Mouse (Mus musculus): ENCODE results near the gene Serp2.

The Serp2 gene

DNA sequence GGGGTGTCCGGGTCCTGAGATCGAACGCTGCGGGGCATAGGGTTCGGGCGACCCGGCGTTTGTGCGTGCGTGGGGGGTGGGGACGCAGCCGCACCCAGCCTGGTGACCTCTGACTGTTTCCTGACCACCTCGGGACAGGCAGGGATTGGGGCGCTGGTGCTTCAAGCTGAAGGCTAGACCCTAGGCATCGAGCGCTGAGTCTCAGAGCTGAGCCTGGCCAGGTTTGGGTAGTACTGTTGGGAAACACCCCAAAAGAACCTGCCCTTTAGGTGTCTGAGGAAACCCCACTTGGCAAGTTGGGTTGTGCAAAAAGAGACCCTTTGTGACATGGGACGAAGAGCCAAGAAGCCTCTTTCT lies at the start of gene Serp2:
Gene Serp2 (minus strand): TSS at position 38 of the 357 bp plus-strand sequence.
- no peak for DNase-seq

DNA sequence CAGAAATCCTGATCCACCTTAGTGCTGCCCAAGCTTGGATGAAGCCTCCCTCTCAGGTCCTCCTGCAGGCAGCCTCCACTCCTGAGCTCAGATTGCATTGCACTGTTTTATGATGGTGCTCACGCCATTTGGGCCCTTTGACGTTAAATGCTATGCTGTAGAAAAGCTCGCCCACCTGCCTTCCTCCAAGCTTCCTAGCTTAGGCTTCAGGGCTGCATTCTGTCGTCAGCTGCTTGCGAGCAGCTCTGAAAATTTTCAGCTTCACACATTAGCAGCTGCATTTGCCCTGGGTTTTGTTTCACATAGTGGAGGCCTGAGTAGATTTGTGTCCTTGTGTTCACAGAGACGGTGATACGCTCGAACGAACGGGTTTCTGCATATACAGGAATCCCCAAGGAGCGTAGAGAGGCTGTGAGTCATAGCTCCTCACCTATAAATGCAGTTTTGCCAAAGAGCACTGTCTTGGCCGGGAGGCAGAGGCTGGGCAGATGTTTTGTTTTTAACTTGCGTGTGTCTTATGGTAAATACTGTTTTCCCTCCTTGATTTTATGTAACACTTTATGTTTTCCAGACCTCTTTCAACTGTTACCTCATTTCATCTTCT lies 49.3 kb upstream of the Serp2 start:
- peak; percentile 27 for DNase-seq

DNA sequence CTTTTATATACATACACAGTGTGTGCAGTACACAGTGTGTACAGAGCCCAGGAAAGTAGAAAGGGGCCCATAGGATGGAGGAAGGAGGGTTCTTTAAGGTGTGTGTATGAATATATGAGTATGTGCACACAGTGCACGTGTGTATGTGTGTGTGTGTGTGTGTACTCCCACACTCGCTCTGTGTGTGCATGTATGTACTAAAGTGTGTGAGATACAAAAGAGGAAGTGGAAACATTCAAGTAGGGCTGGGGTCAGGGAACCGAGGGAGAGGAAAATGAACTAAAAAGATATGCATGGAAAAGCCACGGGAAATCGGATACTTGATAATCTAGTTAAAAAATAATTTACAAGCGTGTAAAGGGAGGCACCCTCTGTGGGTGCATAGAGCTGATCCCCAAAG lies 47.3 kb upstream of the Serp2 start:
- DNase-seq = no peak

GRCm38 (mm10) chr14:76601654-76602053 lies 45.0 kb upstream of the Serp2 start:
- DNase-seq = no peak

- DNase-seq = no peak
These were observed 43.7 kb upstream of the Serp2 start for GRCm38 (mm10) chr14:76600391-76600790.

DNA sequence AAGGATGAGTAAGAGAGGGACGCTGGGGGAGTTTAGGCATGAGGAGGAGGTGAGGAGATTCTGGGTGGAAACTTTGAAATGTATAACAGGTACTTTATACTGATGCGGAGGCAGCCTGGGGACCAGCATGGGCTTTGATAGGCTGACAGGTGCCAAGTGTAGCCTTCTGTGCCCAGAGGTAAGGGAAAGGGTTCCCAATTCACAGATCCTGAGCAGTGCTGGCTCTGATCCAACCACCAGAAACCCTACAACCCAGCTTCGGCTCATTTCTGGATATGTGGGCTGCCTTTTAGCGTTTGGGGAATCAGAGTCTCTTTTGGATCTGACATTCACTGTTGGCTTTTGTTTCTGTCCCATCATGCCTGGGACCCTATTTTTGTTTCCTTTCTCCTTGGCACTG lies 43.0 kb upstream of the Serp2 start:
- DNase-seq = no peak

GRCm38 (mm10) chr14:76598518-76599216 lies 42.0 kb upstream of the Serp2 start:
- peak; percentile 81 for DNase-seq

DNA sequence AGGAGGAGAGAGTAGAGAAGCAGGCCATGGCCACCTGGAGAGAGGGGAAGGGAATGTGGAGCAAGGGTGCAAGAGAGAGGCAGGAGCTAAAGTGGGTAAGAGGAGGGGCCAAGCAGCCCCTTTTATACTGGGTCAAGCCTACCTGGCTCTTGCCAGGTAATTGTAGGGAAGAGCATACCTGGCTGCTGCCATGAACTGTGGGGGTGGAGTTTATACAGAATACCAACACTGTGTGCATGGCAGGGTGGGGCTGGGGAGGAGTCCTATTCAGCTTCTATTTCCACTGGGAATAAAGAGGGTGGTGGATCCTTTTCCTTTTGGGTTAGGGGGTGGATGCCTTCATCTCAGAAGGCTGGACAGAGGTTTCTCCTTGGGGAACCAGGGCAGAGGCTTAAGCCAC lies 41.1 kb upstream of the Serp2 start:
- DNase-seq = no peak

DNA sequence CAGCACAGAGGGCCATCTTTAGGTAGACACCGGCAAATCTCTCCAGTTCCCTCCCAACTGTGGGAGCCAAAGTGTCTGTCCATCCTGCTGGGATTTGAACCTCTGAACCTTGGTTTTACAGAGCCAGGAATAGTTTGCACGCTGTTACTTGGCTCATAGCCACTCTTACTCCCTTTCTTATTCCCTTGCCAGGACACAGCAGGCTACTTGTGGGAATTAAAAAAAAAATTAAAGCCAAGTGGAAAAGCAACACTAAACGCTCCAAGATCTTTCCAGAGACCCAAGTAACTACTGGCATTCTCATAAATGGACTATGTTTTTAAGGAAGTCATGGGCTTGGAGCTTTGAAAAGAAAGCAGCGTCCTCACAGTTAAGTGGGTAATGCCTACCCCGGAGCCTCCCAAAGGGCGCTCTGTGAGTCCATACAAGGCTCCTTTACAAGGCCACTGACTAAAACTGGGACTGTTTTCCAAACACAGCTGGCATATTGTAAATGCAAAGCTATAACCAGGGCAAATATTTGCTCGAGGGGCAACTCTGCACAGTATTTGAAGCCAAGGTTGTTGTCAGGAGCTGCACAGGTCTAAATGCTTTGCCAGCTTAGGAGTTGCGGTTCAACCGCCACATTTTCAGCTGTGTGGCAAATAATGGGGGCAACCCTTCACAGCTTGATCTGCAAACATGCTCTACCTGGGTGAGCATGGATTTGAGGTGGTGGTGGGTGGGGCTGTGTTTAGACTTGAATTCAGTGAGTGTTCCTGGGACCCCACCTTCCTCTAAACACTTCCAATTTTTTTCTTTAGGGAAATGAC lies 38.6 kb upstream of the Serp2 start:
- no peak for DNase-seq

GRCm38 (mm10) chr14:76594351-76594885 lies 37.7 kb upstream of the Serp2 start:
- no peak for DNase-seq

- DNase-seq = no peak
These were observed 37.0 kb upstream of the Serp2 start for GRCm38 (mm10) chr14:76593630-76594193.

GRCm38 (mm10) chr14:76592721-76593120 lies 36.0 kb upstream of the Serp2 start:
- no peak for DNase-seq

DNA sequence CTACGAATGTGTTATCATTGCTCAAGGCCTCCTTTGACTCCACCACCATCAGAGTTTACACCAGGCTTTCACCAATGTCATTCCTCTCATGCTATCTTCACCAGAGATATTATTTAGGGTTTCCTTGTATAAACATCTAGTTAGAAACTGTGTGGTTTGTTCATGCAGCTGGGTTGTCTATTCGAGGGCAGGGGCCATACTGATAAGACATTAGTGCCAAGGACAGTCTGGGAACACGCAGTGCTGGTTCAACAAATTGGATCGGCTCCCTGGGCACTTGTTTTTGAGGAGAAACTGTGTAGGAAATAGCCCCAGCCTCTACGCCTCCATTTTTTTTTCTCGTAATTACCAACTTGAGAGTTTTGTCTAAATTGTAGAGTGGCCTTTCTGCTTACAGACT lies 35.4 kb upstream of the Serp2 start:
- no peak for DNase-seq

GRCm38 (mm10) chr14:76590134-76590533 lies 33.4 kb upstream of the Serp2 start:
- DNase-seq = no peak

DNA sequence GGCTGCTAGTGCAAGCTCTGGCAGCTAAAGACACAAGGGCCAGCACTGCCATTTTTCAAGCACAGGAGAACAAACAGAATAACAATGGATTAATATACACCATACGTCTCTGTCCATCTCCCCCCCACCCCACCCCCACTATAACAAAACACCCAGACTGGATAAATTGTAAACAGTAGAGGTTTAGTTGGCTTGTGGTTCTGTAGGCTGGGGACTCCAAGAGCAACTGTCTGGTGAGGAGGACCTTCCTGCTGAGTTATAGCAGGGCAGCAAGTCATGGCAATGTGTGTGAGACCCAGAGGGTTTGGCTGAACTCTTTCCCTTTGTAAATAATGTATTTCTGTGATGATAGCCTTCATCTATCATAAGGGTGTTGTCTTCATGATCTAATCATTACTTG lies 33.0 kb upstream of the Serp2 start:
- no peak for DNase-seq

DNA sequence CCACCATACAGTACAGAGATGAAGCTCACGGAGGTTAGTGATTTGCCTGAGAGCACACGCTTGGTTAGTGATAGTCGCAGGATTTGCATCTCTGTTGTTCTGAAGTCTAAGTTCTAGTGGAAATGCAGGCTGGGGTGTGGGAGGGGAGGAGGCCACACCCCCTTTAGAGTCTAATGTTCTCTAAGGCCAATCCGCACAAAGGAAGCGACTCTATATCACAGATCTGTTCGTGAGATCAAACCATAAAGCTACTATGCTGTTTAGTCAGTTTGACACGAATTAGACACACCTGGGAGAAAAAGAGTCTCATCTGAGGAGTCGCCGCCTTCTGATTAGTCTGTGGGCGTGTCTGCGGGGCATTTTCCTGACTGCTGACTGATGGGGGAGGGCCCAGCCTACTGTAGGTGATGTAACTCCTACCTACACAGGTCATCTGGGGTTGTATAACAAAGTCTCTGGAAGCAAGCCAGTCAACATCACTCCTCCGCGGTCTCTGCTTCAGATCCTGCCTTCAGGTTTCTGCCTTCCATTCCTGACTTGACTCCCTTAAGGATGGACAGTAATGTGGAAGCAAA lies 29.2 kb upstream of the Serp2 start:
- no peak for DNase-seq

- no peak for DNase-seq
These were observed 27.3 kb upstream of the Serp2 start for GRCm38 (mm10) chr14:76583985-76584384.

- no peak for DNase-seq
These were observed 25.6 kb upstream of the Serp2 start for GRCm38 (mm10) chr14:76581974-76582922.

GRCm38 (mm10) chr14:76579660-76580061 lies 23.0 kb upstream of the Serp2 start:
- DNase-seq = no peak

DNA sequence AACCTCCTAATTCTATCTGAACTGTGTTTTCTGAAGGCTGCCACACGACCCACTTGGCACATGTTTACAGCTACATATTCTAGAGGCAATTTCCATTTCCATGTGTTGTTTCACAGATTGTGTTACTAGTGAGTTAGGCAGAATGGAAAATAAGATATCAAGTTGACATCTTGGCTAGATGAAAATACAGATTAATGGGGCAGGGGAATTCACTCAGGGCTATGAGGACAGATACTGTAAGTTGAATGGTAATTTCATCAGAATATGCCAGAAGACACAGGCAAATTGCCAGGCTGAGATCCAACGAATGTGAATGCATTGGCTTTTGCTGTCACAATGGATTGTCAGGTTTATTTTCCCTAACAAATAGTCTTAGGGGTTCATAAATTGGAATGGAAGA lies 21.2 kb upstream of the Serp2 start:
- no peak for DNase-seq

DNA sequence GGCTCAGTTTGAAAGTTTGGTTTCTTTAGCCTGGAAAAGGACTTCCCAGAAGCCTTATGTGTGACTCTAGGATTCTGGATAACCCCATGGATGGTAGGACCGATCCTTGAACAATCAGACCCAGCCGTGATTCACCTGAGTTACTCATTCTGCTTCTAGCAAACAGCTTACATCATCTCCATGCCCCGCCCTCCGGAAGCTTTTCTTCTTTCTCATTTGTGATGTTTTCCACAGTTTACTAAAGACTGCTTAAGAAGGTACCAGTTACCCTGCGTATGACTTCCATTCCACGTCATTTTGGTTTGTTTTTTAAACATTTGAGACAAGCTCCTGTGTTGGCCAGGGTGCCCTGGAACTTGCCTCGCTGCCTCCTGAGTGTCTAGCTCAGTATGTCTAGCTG lies 13.6 kb upstream of the Serp2 start:
- DNase-seq = no peak
